Comparison of ENCODE assay signal across 13 mouse cellular contexts in genomic region chr15:94288015-94288414, GRCm38 (mm10).
"Had no signal": no experiment of that assay in that cellular context is flagged by ENCODE, and none has a peak within 500 bp of the region (broad histone marks: within the 10 kb centered on the region; RNA-seq: fewer than 3 reads in every experiment).

No protein-coding gene starts in this region.

- H3K4me2 ChIP-seq: kidney, embryonic 15.5 days; limb, embryonic 12.5 days; liver, embryonic 13.5 days; lung, embryonic 15.5 days had no signal

- DNase-seq: kidney, adult 18-20 months; kidney, postnatal 25 days; liver; liver, embryonic 13.5 days; liver, postnatal 0 days; lung, postnatal 14 days; midbrain, embryonic 14.5 days; right cerebral cortex, adult 18-20 months; right cerebral cortex, postnatal 25 days; thymus, postnatal 36 days had no signal

- H3K27ac ChIP-seq: kidney, embryonic 15.5 days; limb, embryonic 12.5 days; liver, embryonic 13.5 days; lung, embryonic 15.5 days had no signal

- H3K9ac ChIP-seq: kidney, embryonic 15.5 days; limb, embryonic 12.5 days; liver, embryonic 13.5 days; liver, postnatal 0 days; lung, embryonic 15.5 days had no signal

- H3K36me3 ChIP-seq: kidney, embryonic 15.5 days; limb, embryonic 12.5 days; liver, embryonic 13.5 days; lung, embryonic 15.5 days had no signal

- ATAC-seq: liver, postnatal 0 days had no signal

- H3K4me1 ChIP-seq: limb, embryonic 12.5 days; liver, embryonic 13.5 days; lung, embryonic 15.5 days had no signal

- H3K9me3 ChIP-seq: kidney, embryonic 15.5 days; limb, embryonic 12.5 days; liver, embryonic 13.5 days; lung, embryonic 15.5 days had no signal

- H3K4me3 ChIP-seq: kidney, embryonic 15.5 days; limb, embryonic 12.5 days; liver, embryonic 13.5 days; lung, embryonic 15.5 days had no signal

- H3K27me3 ChIP-seq: kidney, embryonic 15.5 days; limb, embryonic 12.5 days; liver, embryonic 13.5 days; lung, embryonic 15.5 days had no signal
